33 mouse cellular contexts compared by ENCODE assay signal in genomic region chr6:52385044-52385443, GRCm38 (mm10).
A peak's percentile ranks its signal among the peaks of the same experiment; 100 is the strongest.
DNase-seq lines count a peak whose midpoint lies in the region; ATAC-seq and TF ChIP-seq lines count a peak whose summit lies in the region.
"Had no signal": no experiment of that assay in that cellular context is flagged by ENCODE, and none has a peak within 500 bp of the region (broad histone marks: within the 10 kb centered on the region; RNA-seq: fewer than 3 reads in every experiment).

No protein-coding gene starts in this region.

- H3K9ac ChIP-seq in embryonic facial prominence, embryonic 15.5 days: no peak overlapping the region
- no peak overlapping the region for H3K9ac ChIP-seq in intestine, postnatal 0 days (ENCODE audit: low read depth, low read length)
- H3K9ac ChIP-seq: forebrain, embryonic 15.5 days; heart, embryonic 15.5 days; intestine, embryonic 15.5 days; liver, embryonic 14.5 days; lung, embryonic 15.5 days; midbrain, embryonic 13.5 days; neural tube, embryonic 15.5 days had no signal

- H3K4me1 ChIP-seq in embryonic facial prominence, embryonic 15.5 days: no peaks in the 10 kb centered on the region
- H3K4me1 ChIP-seq in intestine, postnatal 0 days (replicated peaks; ENCODE audit: control insufficient read depth, insufficient read depth, low read length): no peaks in the 10 kb centered on the region
- H3K4me1 ChIP-seq: forebrain, embryonic 10.5 days; forebrain, embryonic 15.5 days; heart, embryonic 10.5 days; heart, embryonic 15.5 days; intestine, embryonic 15.5 days; lung, embryonic 15.5 days; midbrain, embryonic 13.5 days; neural tube, embryonic 15.5 days had no signal

- no peak overlapping the region for H3K27ac ChIP-seq in embryonic facial prominence, embryonic 15.5 days (replicated peaks)
- H3K27ac ChIP-seq in intestine, postnatal 0 days (ENCODE audit: low read depth, low read length): no peak overlapping the region
- H3K27ac ChIP-seq: forebrain, embryonic 10.5 days; forebrain, embryonic 15.5 days; heart, embryonic 10.5 days; heart, embryonic 15.5 days; intestine, embryonic 15.5 days; kidney, postnatal 0 days; liver, embryonic 14.5 days; lung, embryonic 15.5 days; midbrain, embryonic 13.5 days; neural tube, embryonic 15.5 days; stomach, postnatal 0 days had no signal

- H3K27me3 ChIP-seq in embryonic facial prominence, embryonic 15.5 days: no peaks in the 10 kb centered on the region
- no peaks in the 10 kb centered on the region for H3K27me3 ChIP-seq in intestine, postnatal 0 days (replicated peaks; ENCODE audit: control insufficient read depth, insufficient read depth, low read length)
- H3K27me3 ChIP-seq: forebrain, embryonic 15.5 days; heart, embryonic 15.5 days; intestine, embryonic 15.5 days; lung, embryonic 15.5 days; midbrain, embryonic 13.5 days; neural tube, embryonic 15.5 days had no signal

- no peak for TF ChIP-seq CTCF in intestine, postnatal 0 days (IDR thresholded peaks at IDR 0.05; ENCODE audit: low read depth)

- H3K4me2 ChIP-seq in embryonic facial prominence, embryonic 15.5 days (replicated peaks): no peak overlapping the region
- H3K4me2 ChIP-seq in intestine, postnatal 0 days (replicated peaks; ENCODE audit: low read depth): no peak overlapping the region
- H3K4me2 ChIP-seq: forebrain, embryonic 15.5 days; heart, embryonic 15.5 days; intestine, embryonic 15.5 days; lung, embryonic 15.5 days; midbrain, embryonic 13.5 days; neural tube, embryonic 15.5 days had no signal

- WGBS in embryonic facial prominence, embryonic 15.5 days: 59% methylated on average over 2 of the region's 2 CpGs
- WGBS in intestine, postnatal 0 days: 55% methylated on average over 2 of the region's 2 CpGs

- ATAC-seq in embryonic facial prominence, embryonic 15.5 days (ENCODE audit: insufficient number of reproducible peaks, low FRiP score, low TSS enrichment, low read depth): 0 out of 2 replicates have a peak, but pooled peaks have one; percentile 19
- ATAC-seq in intestine, postnatal 0 days: no peak
- ATAC-seq: forebrain, embryonic 15.5 days; hindbrain, embryonic 16.5 days; intestine, embryonic 15.5 days; midbrain, embryonic 13.5 days had no signal

- H3K9me3 ChIP-seq in embryonic facial prominence, embryonic 15.5 days (replicated peaks): no peaks in the 10 kb centered on the region
- no peaks in the 10 kb centered on the region for H3K9me3 ChIP-seq in intestine, postnatal 0 days (ENCODE audit: control insufficient read depth)
- H3K9me3 ChIP-seq: forebrain, embryonic 10.5 days; forebrain, embryonic 15.5 days; G1E; heart, embryonic 10.5 days; heart, embryonic 15.5 days; intestine, embryonic 15.5 days; lung, embryonic 15.5 days; neural tube, embryonic 15.5 days had no signal

- intact Hi-C loops in left cerebral cortex, postnatal 4 days (cut with DNase I): no loop called here

- H3K36me3 ChIP-seq in embryonic facial prominence, embryonic 15.5 days: no peaks in the 10 kb centered on the region
- no peaks in the 10 kb centered on the region for H3K36me3 ChIP-seq in intestine, postnatal 0 days (ENCODE audit: control insufficient read depth, insufficient read depth)
- H3K36me3 ChIP-seq: forebrain, embryonic 10.5 days; forebrain, embryonic 15.5 days; G1E; heart, embryonic 10.5 days; heart, embryonic 15.5 days; intestine, embryonic 15.5 days; lung, embryonic 15.5 days; midbrain, embryonic 13.5 days; neural tube, embryonic 15.5 days had no signal

- peak; percentile 14 for DNase-seq in adrenal gland, postnatal 10 days
- no peak for DNase-seq in adrenal gland, postnatal 25 days
- DNase-seq in left cerebral cortex, postnatal 4 days: peak; percentile 45
- DNase-seq in left cerebral cortex, adult 8-10 months (ENCODE audit: low spot score in 2 of 2): no peak
- peak; percentile 5 for DNase-seq in skeletal muscle tissue, adult 2 months (ENCODE audit: low read depth, low spot score)
- DNase-seq in heart, adult 9 months (ENCODE audit: low spot score in 2 of 2): no peak
- DNase-seq: cerebellum, adult 11 months; cerebellum, postnatal 14 days; kidney, adult 8-10 months; kidney, postnatal 4 days; layer of hippocampus, postnatal 36 days; liver; lung, postnatal 4 days; retina, postnatal 1 day; right cerebral cortex, postnatal 25 days; spleen, adult 18-20 months; thymus, adult 18-20 months; thymus, postnatal 36 days had no signal

- H3K4me3 ChIP-seq in embryonic facial prominence, embryonic 15.5 days (replicated peaks): no peak overlapping the region
- no peak overlapping the region for H3K4me3 ChIP-seq in intestine, postnatal 0 days (ENCODE audit: low read depth, low read length)
- H3K4me3 ChIP-seq: forebrain, embryonic 10.5 days; forebrain, embryonic 15.5 days; heart, embryonic 10.5 days; heart, embryonic 15.5 days; intestine, embryonic 15.5 days; lung, embryonic 15.5 days; midbrain, embryonic 13.5 days; neural tube, embryonic 15.5 days had no signal

Comparison
In these comparisons a context has a peak if more than half of its experiments do, and no peak if none do; other contexts are left out.
1. DNase-seq: peak in adrenal gland, postnatal 10 days (single experiment), left cerebral cortex, postnatal 4 days (single experiment) and skeletal muscle tissue, adult 2 months (single experiment); none in adrenal gland, postnatal 25 days (single experiment), left cerebral cortex, adult 8-10 months (0 of 2) and heart, adult 9 months (0 of 2).